Mouse (Mus musculus) neural tube, embryonic 14.5 days (tissue): ENCODE measurements around the gene Cygb. TPM values are rescaled to one million over a fixed set of nuclear protein-coding genes. Genes with fewer than 3 reads are reported as not detected.

ENCODE experiments used
- ATAC-seq: fragments of 200-750 bp; cut with Nextera tagmentation; 2 replicates; pipeline ENCODE4 v1.8.0; 2017; ENCODE audit warnings: low read depth, mild to moderate bottlenecking, moderate TSS enrichment, moderate library complexity
- H3K27ac ChIP-seq: fragments of 300-500 bp; sonication (generic); 2 replicates; pipeline ENCODE4 v1.5.1; 2014; ENCODE audit warnings: low read depth, mild to moderate bottlenecking, control low read depth, low read length, moderate library complexity, mixed read lengths
- H3K27me3 ChIP-seq: fragments of 300-500 bp; sonication (generic); 2 replicates; pipeline ENCODE4 v1.6.1; 2014; ENCODE audit warnings: low read length; ENCODE audit not compliant: control insufficient read depth, insufficient read depth
- H3K36me3 ChIP-seq: fragments of 300-500 bp; sonication (generic); 2 replicates; pipeline ENCODE4 v1.6.1; 2014; ENCODE audit warnings: low read length, mixed read lengths; ENCODE audit not compliant: control insufficient read depth, insufficient read depth
- H3K4me1 ChIP-seq: fragments of 300-500 bp; sonication (generic); 2 replicates; pipeline ENCODE4 v1.6.1; 2014; ENCODE audit warnings: low read length; ENCODE audit not compliant: control insufficient read depth, insufficient read depth
- H3K4me2 ChIP-seq: fragments of 300-500 bp; sonication (generic); 2 replicates; pipeline ENCODE4 v1.6.1; 2014; ENCODE audit warnings: mild to moderate bottlenecking, low read depth, low read length, control low read depth
- H3K4me3 ChIP-seq: fragments of 300-500 bp; sonication (generic); 2 replicates; pipeline ENCODE4 v1.5.1; 2014; ENCODE audit warnings: low read depth, low read length, control low read depth, mixed read lengths
- H3K9ac ChIP-seq: fragments of 300-500 bp; sonication (generic); replicated peaks from 2 replicates; pipeline ENCODE4 v1.6.1; 2014; ENCODE audit warnings: low read depth, mild to moderate bottlenecking, control low read depth, low read length, mixed read lengths
- H3K9me3 ChIP-seq: fragments of 300-500 bp; sonication (generic); 2 replicates; pipeline ENCODE4 v1.6.1; 2016; ENCODE audit warnings: low read length; ENCODE audit not compliant: control insufficient read depth
- WGBS: fragments of 180-500 bp; shearing (Covaris S2); extraction: QIAGEN DNeasy Blood & Tissue Kit; methylation state at CpG from one replicate; pipeline ENCODE4 v1.1.7; 2014; 5-methylcytosine and 5-hydroxymethylcytosine counted together
- polyA plus RNA-seq: library from polyadenylated mRNA; unstranded; fragments of >200 nt; fragmentation: Nextera tagmentation; extraction: Ambion mirVana; gene quantifications from 2 replicates; pipeline ENCODE4 v1.2.1, GENCODE M21; 2014

Gene Cygb
- 23.7 and 29.1 TPM in 2 replicates for polyA plus RNA-seq

DNA sequence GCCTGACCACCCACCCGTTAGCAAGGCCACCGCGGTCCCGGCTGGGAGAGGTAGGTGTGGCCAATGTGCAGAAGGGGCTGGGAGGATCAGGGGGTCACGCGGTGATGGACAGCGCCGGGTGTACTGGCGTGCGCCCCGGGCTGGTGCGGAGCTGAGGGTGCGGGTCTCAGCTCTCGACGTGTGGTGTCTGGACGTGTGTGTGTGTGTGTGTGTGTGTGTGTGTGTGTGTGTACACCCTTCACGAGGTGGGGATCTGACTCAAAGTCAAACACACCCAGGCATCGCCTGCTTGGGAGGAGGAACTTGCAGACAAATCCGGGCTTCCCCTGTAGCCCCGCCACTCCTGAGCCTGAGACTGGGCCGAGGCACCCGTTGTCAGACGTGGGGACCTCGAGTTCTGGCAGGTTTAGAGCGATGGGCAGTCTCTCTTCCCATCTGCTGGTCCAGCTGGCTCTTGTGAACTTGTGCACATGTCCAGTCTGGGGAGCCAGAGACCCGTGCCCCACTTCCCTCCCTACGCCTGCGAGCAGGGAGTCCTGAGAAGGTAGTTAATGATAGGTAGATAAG is at the start of gene Cygb:
Gene Cygb, minus strand, starts transcription at position 59 of the 567 bp plus-strand sequence.
- ATAC-seq, result no peak; the same call in 1 of the 2 replicates

DNA sequence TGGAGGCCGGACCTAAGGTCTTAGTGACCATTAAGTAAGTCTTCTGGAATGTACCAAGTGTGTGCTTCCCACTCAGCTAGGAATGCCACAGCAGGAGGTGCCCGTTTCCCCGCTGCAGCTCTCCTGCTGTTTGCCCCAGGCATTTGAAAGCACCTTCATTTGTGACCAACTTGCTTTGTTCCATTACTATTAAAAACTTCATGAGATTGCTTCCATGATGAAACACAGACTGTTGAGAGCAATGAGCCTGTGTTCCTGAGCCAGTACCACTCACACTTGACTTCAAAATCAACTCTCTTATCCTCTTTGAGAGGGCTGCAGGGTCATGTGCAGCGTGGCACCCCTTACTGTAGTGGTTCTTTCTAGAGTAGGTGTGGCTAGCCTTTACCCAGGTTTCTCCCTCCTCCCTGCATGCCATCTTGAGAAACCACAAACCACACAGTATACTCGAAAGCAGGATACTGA is 47.3 kb upstream of the Cygb start:
- H3K27me3 ChIP-seq, result no peaks in the 10 kb centered on the region
- H3K4me1 ChIP-seq, result no peaks in the 10 kb centered on the region
- no peaks in the 10 kb centered on the region; the same call in 1 of the 2 replicates for H3K9me3 ChIP-seq
- WGBS, result 37% methylated on average over 5 of the region's 5 CpGs
- H3K27ac ChIP-seq, result no peak overlapping the region
- no peaks in the 10 kb centered on the region for H3K36me3 ChIP-seq
- no peak overlapping the region for H3K9ac ChIP-seq
- no peak for ATAC-seq
- no peak overlapping the region for H3K4me2 ChIP-seq
- H3K4me3 ChIP-seq, result no peak overlapping the region

More for the DNA sequence above, at the start of gene Cygb:
- no peaks in the 10 kb centered on the region for H3K36me3 ChIP-seq
- H3K9me3 ChIP-seq, result no peaks in the 10 kb centered on the region
- peaks cover 19% of the 10 kb centered on the region for H3K4me1 ChIP-seq
- 0 out of 2 replicates have a peak within 1 kb of the TSS, but pooled peaks have one; percentile 28 for H3K27ac ChIP-seq
- WGBS, result 7% methylated on average over 27 of the region's 28 CpGs
- peaks cover 12% of the 10 kb centered on the region for H3K27me3 ChIP-seq
- H3K4me2 ChIP-seq, result peak within 1 kb of the TSS; percentile 96
- H3K4me3 ChIP-seq, result peak within 1 kb of the TSS; percentile 57
- peak within 1 kb of the TSS; percentile 72 for H3K9ac ChIP-seq

DNA sequence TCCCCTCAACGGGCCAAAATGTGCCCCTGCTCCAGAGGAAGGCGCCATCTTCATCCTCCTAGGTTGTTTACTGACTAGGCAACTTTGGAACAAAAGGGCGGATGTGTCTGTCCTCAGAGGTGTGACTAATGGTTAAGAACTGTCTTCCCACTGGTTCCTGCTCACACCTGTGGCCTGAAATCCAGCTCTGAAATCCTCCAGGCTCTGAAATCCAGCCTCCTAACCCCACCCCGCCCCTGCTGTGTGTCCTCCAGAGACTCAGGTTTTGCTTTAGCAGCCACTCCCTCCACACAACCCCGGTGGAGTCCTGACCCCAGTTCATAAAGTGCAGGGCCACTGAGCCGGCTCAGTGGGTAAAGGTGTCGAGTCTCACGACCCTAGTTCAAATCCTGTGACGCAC is 43.4 kb upstream of the Cygb start:
- Histone ChIP-seq H3K27ac (no peak overlapping the region), H3K4me2 (no peak overlapping the region), H3K9me3 (no peaks in the 10 kb centered on the region), H3K4me3 (no peak overlapping the region), H3K27me3 (peaks cover 19% of the 10 kb centered on the region), H3K9ac (no peak overlapping the region), H3K4me1 (peaks cover 14% of the 10 kb centered on the region), H3K36me3 (no peaks in the 10 kb centered on the region)
- WGBS, result 59% methylated on average over 9 of the region's 9 CpGs
- ATAC-seq, result no peak

DNA sequence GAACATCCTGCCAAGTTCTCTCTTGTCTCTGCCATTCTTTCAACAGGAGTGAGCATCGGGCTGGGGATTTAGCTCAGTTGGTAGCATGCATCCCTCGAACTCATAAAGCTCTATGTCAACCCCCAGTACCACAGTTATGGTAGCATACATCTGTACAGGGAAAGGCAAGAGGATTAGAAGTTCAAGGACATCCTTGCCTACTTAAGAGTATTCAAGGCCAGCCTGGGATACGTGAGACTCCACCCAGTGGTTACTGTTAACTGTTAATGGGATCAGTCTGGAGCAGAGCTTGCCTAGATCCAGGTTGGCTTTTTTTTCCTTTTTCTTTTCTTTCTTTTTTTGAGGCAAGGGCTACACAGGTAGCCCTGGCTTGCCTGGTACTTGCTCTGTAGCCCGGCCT is 42.3 kb upstream of the Cygb start:
- H3K36me3 ChIP-seq, result no peaks in the 10 kb centered on the region
- H3K4me2 ChIP-seq, result no peak overlapping the region
- H3K27ac ChIP-seq, result no peak overlapping the region
- no peak overlapping the region for H3K4me3 ChIP-seq
- H3K27me3 ChIP-seq, result peaks cover 19% of the 10 kb centered on the region
- 90% methylated on average over 4 of the region's 4 CpGs for WGBS
- peaks cover 14% of the 10 kb centered on the region for H3K4me1 ChIP-seq
- H3K9me3 ChIP-seq, result no peaks in the 10 kb centered on the region
- H3K9ac ChIP-seq, result no peak overlapping the region
- ATAC-seq, result no peak

DNA sequence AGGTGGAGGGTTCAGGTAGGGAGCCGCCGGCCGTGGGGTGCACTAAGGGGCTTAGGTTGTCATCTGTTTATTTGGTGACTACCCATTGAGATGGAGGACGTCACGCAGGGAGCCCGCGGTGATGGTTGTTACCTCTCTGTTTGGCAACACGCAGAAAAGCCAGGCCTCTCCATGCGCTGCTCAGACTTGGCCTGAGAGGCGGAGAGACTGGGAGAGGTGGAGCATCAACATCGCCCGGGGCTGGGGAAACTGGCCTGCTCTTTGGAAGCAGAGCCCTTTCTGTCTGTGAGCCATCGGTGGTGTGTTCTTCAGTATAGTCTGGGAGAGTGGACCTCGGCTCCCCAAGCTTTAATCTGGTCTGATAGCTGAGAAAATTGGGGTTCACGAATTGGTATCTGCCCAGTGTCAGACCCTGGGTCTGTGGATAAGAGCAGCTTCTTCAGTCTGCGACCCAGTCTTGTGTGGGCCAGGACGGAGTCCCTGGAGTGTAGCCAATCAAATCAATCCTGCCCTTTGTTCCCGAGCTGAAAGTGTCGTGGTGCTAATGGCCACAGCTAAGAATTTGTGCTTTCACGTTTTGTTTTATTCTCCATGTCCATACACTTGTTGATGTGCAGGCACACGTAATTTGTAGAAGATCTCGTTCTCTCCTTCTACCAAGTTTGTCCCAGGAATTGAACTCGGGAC is 41.2 kb upstream of the Cygb start:
- H3K9me3 ChIP-seq, result no peaks in the 10 kb centered on the region
- H3K36me3 ChIP-seq, result no peaks in the 10 kb centered on the region
- no peak overlapping the region for H3K4me2 ChIP-seq
- H3K9ac ChIP-seq, result no peak overlapping the region
- ATAC-seq, result no peak
- 19% methylated on average over 23 of the region's 23 CpGs for WGBS
- no peak overlapping the region for H3K27ac ChIP-seq
- peaks cover 19% of the 10 kb centered on the region for H3K27me3 ChIP-seq
- H3K4me3 ChIP-seq, result no peak overlapping the region
- peaks cover 14% of the 10 kb centered on the region for H3K4me1 ChIP-seq

DNA sequence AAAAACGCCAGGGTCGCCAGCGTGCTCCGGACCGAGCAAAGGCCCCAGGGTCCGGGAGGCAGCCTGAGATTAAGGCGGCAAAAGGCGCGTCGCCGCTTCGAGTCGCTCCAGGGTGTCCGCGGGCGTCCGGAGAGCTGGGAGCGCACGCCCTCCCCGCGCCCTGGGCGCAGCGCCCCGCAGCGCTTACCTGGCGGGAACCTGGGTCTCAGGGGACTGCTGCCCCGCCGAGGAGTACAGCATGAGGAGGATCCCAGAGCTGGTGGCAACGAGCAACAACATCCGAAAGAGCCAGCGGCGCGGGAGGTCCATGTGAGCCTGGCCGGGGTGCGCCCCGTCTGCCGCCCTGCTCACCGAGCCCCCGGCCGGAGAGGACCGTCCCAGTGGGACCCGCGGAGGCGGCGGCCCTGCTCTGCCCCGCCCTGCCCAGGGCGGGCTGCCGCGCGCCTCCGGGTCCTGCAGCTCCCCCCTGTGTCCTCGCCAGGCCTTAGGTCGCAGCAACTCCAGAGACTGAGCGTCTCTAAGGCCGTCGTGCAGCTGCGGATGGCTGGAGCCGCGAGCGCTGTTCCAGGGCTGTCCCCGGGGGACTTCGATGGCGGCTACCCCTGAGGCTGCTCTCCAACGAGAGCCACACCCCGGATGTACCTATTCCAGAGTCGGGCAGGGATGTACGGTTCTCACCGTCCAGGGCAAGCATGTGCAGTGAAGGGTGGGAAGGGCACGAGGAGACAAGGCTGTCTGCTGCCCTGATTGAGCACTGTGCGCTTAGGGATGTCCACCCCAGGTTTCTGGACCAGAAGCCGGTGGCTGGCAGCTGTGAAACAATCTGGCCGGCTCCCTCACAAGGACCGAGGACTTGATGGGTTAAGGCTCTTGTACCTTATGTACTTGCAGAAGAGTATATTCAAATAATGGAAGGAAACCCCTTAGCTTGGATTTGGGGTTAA is 40.4 kb upstream of the Cygb start:
- Histone ChIP-seq H3K36me3 (no peaks in the 10 kb centered on the region), H3K9me3 (no peaks in the 10 kb centered on the region), H3K4me3 (peak overlapping the region; percentile 32), H3K4me1 (peaks cover 14% of the 10 kb centered on the region), H3K4me2 (peak overlapping the region; percentile 60), H3K27me3 (peaks cover 19% of the 10 kb centered on the region), H3K27ac (no peak overlapping the region; the same call in 1 of the 2 replicates), H3K9ac (peak overlapping the region; percentile 44)
- 1% methylated on average over 70 of the region's 73 CpGs for WGBS
- no peak for ATAC-seq

DNA sequence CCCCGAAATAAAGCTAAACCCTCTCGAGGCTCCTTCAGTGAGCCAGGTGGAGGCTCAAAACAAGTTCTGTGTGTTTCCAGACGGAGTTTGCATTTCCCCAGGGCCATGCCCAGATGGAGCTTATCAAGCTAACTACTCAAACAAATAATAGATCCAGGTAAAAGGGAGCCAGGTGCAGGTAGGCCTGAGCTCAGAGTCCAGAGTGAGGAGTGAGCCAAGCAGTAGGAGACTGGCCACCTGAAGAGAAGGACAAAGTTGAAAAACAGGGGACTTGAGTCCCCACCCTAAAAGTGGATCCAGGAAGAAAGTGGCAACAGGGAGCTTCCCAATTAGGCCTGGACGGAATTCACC is 39.8 kb upstream of the Cygb start:
- no peak for ATAC-seq
- Histone ChIP-seq H3K9ac (peak overlapping the region; percentile 44), H3K36me3 (no peaks in the 10 kb centered on the region), H3K4me2 (peak overlapping the region; percentile 60), H3K27ac (no peak overlapping the region), H3K4me1 (peaks cover 14% of the 10 kb centered on the region), H3K9me3 (no peaks in the 10 kb centered on the region), H3K27me3 (peaks cover 19% of the 10 kb centered on the region), H3K4me3 (peak overlapping the region; percentile 32)
- 47% methylated on average over 4 of the region's 4 CpGs for WGBS

DNA sequence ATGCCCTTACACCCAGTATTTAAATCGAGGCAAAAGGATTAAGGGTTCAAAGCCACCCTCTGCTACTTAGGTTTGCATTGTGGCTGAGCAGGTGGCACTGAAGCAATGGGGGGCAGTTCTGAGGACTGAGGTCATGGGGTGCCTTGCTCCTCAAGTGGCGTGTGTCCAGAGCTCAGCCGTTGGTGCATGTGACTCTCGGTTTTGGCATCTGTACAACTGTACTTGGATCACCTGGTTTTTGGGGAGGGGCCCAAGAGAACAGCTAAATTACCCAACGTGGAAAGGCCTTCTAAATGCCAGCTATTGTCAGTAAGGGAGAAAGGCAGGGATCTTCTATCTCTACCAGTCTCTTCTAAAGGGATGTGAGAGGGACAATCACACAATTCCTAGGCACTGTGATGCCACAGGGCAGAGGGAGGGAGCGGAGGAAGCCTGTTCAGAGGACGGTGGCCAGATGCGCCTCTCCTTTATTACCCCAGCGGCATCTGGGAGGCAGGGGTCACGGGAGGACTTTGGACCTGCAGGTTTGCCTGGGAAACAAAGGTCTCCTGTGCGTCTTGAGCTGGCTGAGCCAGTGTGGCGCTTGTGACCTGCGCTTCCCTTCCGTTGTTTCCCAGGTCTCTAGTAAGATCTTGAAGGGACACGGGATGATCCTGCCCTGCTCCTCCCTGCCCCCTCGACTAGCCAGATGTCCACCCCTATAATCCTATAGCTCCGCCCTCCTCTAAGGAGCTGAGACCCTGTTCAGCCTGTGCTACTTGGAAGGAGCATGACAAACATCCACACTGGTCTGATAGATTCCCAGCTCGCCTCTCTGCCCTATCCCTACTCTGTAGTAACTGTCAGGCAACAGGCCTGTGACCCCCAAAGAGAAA is 36.8 kb upstream of the Cygb start:
- H3K9me3 ChIP-seq, result no peaks in the 10 kb centered on the region
- H3K36me3 ChIP-seq, result no peaks in the 10 kb centered on the region
- H3K4me3 ChIP-seq, result no peak overlapping the region
- peaks cover 14% of the 10 kb centered on the region for H3K4me1 ChIP-seq
- H3K27ac ChIP-seq, result no peak overlapping the region
- peaks cover 19% of the 10 kb centered on the region for H3K27me3 ChIP-seq
- ATAC-seq, result no peak
- WGBS, result 40% methylated on average over 18 of the region's 18 CpGs
- no peak overlapping the region for H3K4me2 ChIP-seq
- H3K9ac ChIP-seq, result no peak overlapping the region
